Mouse (Mus musculus): ENCODE data around the gene Rasal3. TPM values are rescaled to one million over a fixed set of nuclear protein-coding genes. Genes with fewer than 3 reads are reported as not detected.

The Rasal3 gene
- 13.3 and 17.4 TPM in 2 replicates for polyA plus RNA-seq (2012; rRNA removed)

DNA sequence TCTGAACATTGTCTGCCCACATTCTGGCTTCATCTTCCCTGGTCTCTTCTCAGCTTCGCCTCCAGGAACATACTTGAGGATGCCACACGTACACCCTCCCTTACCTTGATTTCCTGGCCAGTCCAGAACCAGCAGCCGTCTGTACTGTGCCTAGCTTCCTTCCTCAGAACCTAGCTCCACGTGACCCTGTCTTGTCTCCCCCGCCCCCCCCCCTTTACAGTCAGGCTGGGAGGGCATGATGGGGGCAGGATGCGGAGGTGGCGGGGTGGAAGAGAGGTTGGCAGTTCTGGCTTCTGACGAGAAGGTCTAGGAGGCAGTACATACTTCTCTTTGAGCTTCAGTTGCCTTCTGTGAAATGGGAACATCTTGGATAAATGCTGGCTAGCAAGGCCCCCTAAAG, at the start of gene Rasal3:
Rasal3 (minus strand) TSS at position 167 of the 400 bp plus-strand sequence.
- no peak for DNase-seq
- Histone ChIP-seq H3K4me1 (ENCODE audit: control insufficient read depth, insufficient read depth, low read length) (no peaks in the 10 kb centered on the region), H3K4me3 (replicated peaks; ENCODE audit: extremely low read depth, low read depth, low read length) (peak within 1 kb of the TSS; percentile 45)
- TF ChIP-seq CTCF (IDR thresholded peaks at IDR 0.05; ENCODE audit: insufficient read depth, low read length) = no peak
- no peak for TF ChIP-seq POLR2A (IDR thresholded peaks at IDR 0.05; ENCODE audit: borderline replicate concordance, extremely low read depth, low read depth, low read length)
- 47% methylated on average over 8 of the region's 8 CpGs for WGBS

DNA sequence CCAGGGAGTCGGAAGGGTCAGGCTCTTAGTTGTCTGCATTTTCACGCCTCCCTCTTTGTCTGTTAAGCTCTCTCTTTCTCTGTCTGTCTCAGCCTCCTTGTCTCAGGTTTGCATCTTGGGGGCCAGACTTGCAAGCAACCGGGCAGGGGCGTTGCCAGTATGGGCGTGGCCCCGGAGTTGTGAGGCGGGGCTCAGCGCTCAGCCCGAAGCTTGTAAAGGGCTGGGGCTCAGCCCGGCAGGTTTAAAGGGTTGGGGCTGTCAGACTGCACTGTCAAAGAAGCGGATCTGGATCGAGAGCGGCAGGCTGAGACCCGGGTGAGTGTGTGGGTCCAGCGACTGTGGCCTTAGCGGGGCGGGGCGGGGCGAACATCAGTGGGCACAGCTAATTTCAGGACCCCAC, 49.1 kb upstream of the Rasal3 start, which contains the start of gene Cyp4f39:
Cyp4f39 (plus strand) TSS at position 242 of the 400 bp plus-strand sequence.
- DNase-seq = peak; percentile 32
- no peak for TF ChIP-seq CTCF (IDR thresholded peaks at IDR 0.05; ENCODE audit: insufficient read depth, low read length)
- no peak for TF ChIP-seq POLR2A (IDR thresholded peaks at IDR 0.05; ENCODE audit: borderline replicate concordance, extremely low read depth, low read depth, low read length)
- 4% methylated on average over 19 of the region's 19 CpGs for WGBS
- H3K4me1 ChIP-seq (ENCODE audit: control insufficient read depth, insufficient read depth, low read length) = no peaks in the 10 kb centered on the region
- H3K4me3 ChIP-seq (replicated peaks; ENCODE audit: extremely low read depth, low read depth, low read length) = no peak within 1 kb of the TSS

DNA sequence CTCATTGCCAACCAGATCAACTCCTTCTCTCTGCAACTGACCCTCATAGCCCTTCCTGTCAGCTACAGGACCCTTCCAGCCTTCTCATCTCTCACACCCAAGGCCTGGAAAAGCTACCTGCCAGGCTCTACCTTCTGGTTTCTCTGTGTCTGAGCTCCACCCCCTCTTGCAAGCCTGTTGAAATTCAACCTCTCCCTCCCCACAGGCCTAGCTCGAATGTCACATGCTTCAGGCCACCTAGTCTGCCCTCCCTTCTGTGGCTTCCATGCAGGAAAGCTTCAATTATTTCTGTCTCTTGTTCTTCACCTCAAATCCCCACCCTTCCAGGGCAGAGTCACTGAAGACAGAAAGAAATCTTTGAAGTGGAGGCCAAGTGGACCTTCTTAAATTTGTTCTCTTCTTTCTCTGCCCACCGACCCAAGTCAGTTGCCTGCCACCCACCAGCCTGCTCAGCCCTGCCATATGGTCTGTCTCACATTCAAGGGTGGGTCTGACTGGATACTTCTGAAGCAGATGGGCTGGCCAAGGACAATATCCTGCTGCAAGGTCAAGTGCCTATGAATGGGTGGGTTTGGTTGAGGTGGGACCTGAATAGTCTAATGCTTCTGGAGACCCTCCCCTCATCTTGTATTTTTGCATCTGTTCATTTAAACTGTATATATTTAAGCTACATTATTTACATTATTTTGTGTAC, 47.6 kb upstream of the Rasal3 start:
- no peak overlapping the region for H3K4me3 ChIP-seq (replicated peaks; ENCODE audit: extremely low read depth, low read depth, low read length)
- H3K4me1 ChIP-seq (ENCODE audit: control insufficient read depth, insufficient read depth, low read length) = no peaks in the 10 kb centered on the region
- 32% methylated on average over 2 of the region's 2 CpGs for WGBS
- no peak for DNase-seq
- no peak for TF ChIP-seq POLR2A (IDR thresholded peaks at IDR 0.05; ENCODE audit: borderline replicate concordance, extremely low read depth, low read depth, low read length)
- TF ChIP-seq CTCF (IDR thresholded peaks at IDR 0.05; ENCODE audit: insufficient read depth, low read length) = no peak

DNA sequence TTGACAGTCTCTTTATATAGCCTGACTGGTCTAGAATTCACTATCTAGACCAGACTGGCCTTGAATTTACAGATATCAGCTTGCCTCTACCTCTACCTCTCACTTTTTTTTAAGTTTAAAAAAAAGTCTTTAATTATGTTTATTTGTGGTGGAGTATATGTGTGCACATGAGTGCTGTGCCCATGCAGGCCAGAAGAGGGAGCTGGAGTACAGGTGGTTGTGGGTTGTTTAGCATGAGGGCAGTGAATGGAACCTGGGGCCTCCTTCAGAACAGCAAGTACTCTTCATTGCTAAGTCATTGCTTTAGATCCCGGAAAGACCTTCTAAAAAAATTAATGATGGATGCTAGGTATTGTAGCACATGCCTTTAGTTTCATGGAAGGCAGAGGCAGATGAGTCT, 45.7 kb upstream of the Rasal3 start:
- DNase-seq = no peak
- TF ChIP-seq POLR2A (IDR thresholded peaks at IDR 0.05; ENCODE audit: borderline replicate concordance, extremely low read depth, low read depth, low read length) (no peak), CTCF (IDR thresholded peaks at IDR 0.05; ENCODE audit: insufficient read depth, low read length) (no peak)
- Histone ChIP-seq H3K4me1 (ENCODE audit: control insufficient read depth, insufficient read depth, low read length) (no peaks in the 10 kb centered on the region), H3K4me3 (replicated peaks; ENCODE audit: extremely low read depth, low read depth, low read length) (no peak overlapping the region)
- WGBS = 93% methylated on average over 1 of the region's 1 CpGs

DNA sequence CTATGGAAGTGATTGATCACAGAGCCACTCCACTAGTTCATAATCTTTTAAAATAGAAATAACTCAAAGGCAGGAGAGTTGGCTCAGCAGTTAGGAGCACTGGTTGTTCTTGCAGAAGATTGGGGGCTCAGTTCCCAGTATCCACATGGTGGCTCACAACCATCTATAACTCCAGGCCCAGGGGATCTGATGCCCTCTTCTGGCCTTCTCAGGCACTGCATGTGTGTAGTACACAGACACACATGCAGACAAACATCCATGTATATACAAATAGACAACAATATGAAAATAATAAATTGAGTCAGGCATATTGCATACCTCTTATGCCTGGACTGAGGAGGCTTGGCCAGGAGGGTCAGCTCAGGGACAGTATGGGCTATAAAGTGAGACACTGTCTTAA, 43.8 kb upstream of the Rasal3 start:
- DNase-seq = no peak
- H3K4me1 ChIP-seq (ENCODE audit: control insufficient read depth, insufficient read depth, low read length) = no peaks in the 10 kb centered on the region
- H3K4me3 ChIP-seq (replicated peaks; ENCODE audit: extremely low read depth, low read depth, low read length) = no peak overlapping the region
- TF ChIP-seq POLR2A (IDR thresholded peaks at IDR 0.05; ENCODE audit: borderline replicate concordance, extremely low read depth, low read depth, low read length) (no peak), CTCF (IDR thresholded peaks at IDR 0.05; ENCODE audit: insufficient read depth, low read length) (no peak)

DNA sequence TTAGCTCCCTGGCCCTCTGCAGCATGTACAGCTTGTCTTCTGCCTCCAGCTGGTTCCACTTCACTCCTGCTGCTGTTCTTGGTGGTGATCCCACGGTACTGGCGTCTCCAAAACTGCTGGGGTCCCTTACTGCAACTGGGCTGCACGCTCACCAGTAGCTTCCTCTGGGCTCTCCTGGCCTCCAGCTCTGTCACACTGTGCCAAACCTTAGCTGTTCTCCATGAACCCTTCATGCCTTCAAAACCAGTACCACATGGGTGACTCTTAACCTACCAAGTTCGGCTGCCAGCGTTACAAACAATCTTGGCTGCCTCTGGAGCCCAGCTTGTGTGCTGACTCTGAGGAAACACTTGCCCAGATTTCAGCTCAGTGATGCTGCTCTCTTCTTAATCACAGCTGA, 41.6 kb upstream of the Rasal3 start:
- DNase-seq = no peak
- Histone ChIP-seq H3K4me1 (ENCODE audit: control insufficient read depth, insufficient read depth, low read length) (no peaks in the 10 kb centered on the region), H3K4me3 (replicated peaks; ENCODE audit: extremely low read depth, low read depth, low read length) (no peak overlapping the region)
- 68% methylated on average over 5 of the region's 5 CpGs for WGBS
- TF ChIP-seq POLR2A (IDR thresholded peaks at IDR 0.05; ENCODE audit: borderline replicate concordance, extremely low read depth, low read depth, low read length) = no peak
- no peak for TF ChIP-seq CTCF (IDR thresholded peaks at IDR 0.05; ENCODE audit: insufficient read depth, low read length)

DNA sequence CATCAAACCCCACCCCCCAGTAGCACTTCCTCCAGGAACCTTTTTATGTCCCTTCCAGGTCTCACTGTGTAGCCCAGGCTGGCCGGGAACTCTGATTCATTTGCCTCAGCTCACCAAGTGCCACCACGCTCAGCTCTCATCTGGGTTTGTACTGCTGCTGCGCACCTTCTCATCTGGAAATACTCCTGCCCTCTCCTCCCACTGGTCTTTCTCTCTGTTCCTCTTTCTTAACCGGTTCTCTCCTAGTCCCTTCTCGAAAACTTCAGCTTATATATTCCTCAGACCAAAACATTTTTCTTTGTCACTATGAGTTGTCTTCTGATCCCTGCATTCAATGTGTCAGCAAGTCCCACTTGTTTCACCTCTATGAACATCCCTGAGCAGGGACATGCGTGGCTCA, 39.9 kb upstream of the Rasal3 start:
- no peak for TF ChIP-seq POLR2A (IDR thresholded peaks at IDR 0.05; ENCODE audit: borderline replicate concordance, extremely low read depth, low read depth, low read length)
- no peak for TF ChIP-seq CTCF (IDR thresholded peaks at IDR 0.05; ENCODE audit: insufficient read depth, low read length)
- Histone ChIP-seq H3K4me1 (ENCODE audit: control insufficient read depth, insufficient read depth, low read length) (no peaks in the 10 kb centered on the region), H3K4me3 (replicated peaks; ENCODE audit: extremely low read depth, low read depth, low read length) (no peak overlapping the region)
- WGBS = 66% methylated on average over 6 of the region's 6 CpGs
- DNase-seq = no peak

DNA sequence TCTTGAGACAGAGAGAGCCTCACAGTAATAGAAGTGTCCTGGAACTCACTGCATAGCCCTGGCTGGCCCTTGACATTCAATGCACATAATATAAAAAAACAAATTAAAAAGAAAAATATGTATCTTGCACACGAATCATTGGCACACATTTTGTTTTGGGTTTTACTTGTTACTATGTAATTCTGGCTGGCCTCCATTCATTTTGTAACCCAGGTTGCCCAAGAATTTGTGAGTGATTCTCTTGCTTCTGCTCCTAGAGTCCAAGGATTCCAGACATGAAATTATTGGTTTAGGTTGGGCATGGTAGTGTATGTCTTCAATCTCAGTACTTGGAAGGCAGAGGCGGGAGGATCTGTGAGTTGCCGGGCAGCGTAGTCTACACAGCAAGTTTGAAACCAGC, 33.7 kb upstream of the Rasal3 start:
- Histone ChIP-seq H3K4me1 (ENCODE audit: control insufficient read depth, insufficient read depth, low read length) (no peaks in the 10 kb centered on the region), H3K4me3 (replicated peaks; ENCODE audit: extremely low read depth, low read depth, low read length) (no peak overlapping the region)
- WGBS = 85% methylated on average over 4 of the region's 4 CpGs
- TF ChIP-seq CTCF (IDR thresholded peaks at IDR 0.05; ENCODE audit: insufficient read depth, low read length) (no peak), POLR2A (IDR thresholded peaks at IDR 0.05; ENCODE audit: borderline replicate concordance, extremely low read depth, low read depth, low read length) (no peak)
- no peak for DNase-seq

DNA sequence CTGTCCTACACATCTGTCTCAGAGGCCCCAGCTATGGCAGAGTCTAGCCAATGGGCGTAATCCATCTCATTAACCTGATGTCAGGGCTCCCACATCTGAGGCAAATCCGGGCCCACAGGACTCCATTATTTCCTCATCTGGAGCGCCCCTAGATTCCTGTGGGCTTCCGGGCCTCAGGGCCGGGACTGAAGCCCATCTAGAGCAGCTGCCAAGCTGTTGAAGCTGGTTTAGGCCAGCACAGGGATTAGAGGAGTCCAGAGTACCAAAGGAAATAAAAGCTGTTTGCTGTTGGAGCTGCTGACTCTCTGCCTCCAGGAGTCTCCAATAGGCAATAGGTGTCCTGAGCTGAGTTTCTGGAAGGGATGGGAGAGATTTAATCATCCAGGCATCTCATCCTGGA, 31.8 kb upstream of the Rasal3 start:
- WGBS = 56% methylated on average over 5 of the region's 5 CpGs
- no peak for TF ChIP-seq POLR2A (IDR thresholded peaks at IDR 0.05; ENCODE audit: borderline replicate concordance, extremely low read depth, low read depth, low read length)
- no peak for TF ChIP-seq CTCF (IDR thresholded peaks at IDR 0.05; ENCODE audit: insufficient read depth, low read length)
- H3K4me1 ChIP-seq (ENCODE audit: control insufficient read depth, insufficient read depth, low read length) = no peaks in the 10 kb centered on the region
- H3K4me3 ChIP-seq (replicated peaks; ENCODE audit: extremely low read depth, low read depth, low read length) = no peak overlapping the region
- no peak for DNase-seq

DNA sequence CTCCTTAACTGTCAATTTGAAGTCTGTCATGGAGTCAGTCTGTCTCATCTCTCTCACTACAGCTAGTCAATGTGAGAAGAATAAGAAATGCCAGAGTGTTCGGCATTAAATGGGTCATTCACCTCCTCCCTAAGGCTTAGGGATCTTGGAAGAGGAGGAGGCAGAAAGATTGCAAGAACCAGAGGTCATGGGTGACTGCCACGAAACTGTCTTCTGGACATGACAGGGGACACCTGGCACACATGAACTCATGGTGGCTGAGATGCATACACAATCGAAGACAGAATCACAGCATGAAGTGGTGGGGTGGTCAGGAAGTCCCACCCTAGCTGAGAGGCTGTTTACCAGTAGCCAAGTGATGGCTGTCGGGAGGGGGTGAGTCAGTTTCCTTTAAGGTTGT, 30.9 kb upstream of the Rasal3 start:
- peak; percentile 17 for DNase-seq
- no peak for TF ChIP-seq POLR2A (IDR thresholded peaks at IDR 0.05; ENCODE audit: borderline replicate concordance, extremely low read depth, low read depth, low read length)
- no peak for TF ChIP-seq CTCF (IDR thresholded peaks at IDR 0.05; ENCODE audit: insufficient read depth, low read length)
- WGBS = 40% methylated on average over 4 of the region's 4 CpGs
- Histone ChIP-seq H3K4me1 (ENCODE audit: control insufficient read depth, insufficient read depth, low read length) (no peaks in the 10 kb centered on the region), H3K4me3 (replicated peaks; ENCODE audit: extremely low read depth, low read depth, low read length) (no peak overlapping the region)
